Mouse (Mus musculus) retina, embryonic 14.5 days (tissue): ENCODE measurements around the gene Zfp358.

Experiments used
- DNase-seq: peaks from one replicate; pipeline ENCODE4 v3.0.0-alpha.2; 2015; ENCODE audit warnings: low spot score

The Zfp358 gene

DNA sequence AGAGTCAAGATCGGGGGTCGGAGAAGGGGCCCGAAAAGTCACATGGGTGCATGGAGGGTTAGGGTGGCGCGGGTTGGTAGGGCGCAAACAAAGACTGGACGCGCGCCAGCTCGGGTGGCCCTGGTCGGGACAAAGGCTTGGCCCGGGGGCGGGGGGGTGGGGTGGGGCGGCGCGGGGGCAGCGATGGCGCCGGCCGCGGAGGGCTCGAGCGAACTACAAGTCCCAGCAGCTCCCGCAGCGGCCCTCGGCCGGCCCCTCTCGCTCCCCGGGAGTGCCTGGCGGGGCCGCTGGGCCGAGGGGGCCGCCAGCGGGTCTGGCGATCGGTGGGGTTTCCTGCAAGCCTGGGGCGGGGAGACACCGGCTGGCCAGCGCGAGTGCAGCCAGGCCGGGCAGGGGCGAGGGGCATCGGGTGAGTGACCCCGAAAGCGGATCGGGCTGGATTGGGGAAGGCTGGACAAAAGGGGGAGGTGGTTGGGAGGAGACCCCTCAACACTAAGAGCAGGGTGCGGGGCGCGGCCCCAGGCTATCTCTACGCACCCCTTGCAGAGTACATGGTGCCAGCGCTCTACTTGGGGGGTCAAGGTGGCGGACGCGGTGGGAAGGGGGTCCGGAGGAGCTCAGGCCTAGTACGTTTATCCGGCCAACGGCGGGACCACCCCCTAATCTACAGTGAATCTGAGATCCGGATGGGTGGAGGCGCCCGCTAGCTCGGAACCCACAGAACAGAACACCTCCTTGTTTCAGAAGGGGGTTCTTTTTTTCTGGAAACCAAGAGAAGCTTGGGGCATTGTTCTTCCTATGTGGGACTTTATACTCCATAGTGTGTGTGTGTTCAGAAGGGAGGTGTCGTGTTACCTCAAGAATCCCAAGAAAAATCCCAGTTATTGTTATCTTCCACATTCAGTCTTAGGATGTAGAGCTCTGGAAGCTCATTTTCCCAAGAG, at the start of gene Zfp358:
Gene Zfp358 (plus strand): TSS at position 238 of the 944 bp plus-strand sequence.
- peak; percentile 87 for DNase-seq

DNA sequence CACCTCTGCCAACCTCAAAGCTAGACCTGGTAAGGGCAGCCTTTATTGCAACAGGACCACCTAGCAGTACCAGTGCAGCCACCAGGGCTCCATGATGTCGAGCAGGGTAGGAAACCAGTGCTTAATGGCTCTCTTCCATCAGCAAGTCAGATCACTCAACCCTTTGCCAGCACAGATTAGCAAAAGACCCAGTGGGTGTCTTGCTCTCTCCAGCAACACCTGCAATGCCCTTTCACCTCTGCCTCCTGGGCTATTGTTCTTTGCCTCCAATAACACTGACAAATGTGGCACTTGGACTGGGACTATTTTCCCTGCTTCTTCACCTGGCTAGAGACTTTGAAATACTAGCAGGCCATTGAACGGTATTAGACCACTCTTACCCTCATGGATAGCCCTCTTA, 43.7 kb upstream of the Zfp358 start:
- no peak for DNase-seq

DNA sequence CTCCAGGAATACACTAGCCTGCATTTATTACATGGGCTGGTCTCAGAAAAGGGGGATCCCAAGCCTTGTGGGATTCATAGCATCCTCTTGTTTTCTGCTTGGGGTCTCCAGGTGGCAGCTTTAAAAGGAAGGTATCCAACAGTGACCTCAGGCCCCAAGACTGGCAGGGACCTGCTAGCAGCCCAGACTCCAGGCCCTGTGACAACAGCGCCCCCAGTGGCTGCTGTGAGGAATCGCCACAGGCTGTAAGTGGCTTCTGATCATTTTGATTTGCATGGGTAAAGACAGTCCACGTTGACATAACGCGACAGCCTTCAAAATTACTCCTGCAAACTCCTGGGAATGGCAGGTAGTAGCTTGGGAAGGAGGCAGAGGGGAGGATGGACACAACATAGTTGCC, 42.3 kb upstream of the Zfp358 start:
- DNase-seq = peak; percentile 80

DNA sequence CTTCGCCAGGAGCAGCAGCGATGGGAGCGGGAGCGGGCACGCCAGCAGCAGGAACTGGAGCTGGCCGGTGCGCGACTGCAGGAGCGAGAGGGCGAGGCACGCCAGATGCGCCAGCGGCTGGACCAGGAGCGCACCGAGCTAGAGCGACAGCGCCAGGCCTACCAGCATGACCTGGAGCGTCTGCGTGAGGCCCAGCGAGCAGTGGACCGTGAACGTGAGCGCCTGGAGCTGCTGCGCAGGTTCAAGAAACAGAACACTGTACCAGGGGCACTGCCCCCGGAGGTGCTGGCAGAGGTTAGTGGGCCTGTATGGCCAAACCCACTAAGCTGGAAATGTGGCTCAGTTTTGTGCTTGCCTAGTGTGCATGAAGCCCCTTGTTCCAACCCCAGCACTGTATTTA, 40.9 kb upstream of the Zfp358 start:
- no peak for DNase-seq

DNA sequence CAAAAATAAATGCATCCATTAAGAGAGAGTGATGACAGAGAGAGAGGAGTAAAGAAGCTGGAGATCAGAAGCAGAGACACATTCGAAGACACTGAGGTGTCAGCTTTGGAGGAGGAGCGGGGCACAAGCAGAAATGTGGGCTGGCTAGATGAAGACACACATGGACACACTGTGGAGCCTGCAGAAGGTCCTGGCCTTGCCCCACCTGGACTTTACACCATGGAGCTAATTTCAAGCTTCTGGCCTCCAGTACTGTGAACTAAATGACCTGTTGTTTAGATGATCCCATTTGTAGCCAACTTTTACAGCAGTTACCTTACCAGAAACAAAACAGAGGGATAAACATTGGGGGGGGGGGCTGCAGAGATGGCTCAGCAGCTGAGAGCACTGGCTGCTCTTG, 29.7 kb upstream of the Zfp358 start:
- no peak for DNase-seq

DNA sequence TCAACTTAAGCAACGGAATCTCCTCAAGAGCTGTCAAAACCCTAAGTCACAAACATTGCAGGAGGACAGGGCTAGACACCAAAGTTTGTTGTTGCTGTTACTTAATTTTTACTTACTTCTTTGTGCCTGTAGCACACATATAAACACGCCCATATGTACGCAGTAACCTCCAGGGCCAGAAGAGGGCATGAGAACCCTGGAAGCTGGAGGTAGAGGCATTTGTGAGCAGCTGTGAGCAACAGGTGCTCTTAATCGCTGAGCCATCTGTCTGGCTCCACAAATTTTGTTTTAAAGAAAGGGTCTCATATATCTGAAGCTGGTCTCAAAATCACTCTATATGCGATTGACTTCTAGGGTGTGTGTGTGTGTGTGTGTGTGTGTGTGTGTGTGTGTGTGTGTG, 28.6 kb upstream of the Zfp358 start:
- DNase-seq = peak; percentile 68

DNA sequence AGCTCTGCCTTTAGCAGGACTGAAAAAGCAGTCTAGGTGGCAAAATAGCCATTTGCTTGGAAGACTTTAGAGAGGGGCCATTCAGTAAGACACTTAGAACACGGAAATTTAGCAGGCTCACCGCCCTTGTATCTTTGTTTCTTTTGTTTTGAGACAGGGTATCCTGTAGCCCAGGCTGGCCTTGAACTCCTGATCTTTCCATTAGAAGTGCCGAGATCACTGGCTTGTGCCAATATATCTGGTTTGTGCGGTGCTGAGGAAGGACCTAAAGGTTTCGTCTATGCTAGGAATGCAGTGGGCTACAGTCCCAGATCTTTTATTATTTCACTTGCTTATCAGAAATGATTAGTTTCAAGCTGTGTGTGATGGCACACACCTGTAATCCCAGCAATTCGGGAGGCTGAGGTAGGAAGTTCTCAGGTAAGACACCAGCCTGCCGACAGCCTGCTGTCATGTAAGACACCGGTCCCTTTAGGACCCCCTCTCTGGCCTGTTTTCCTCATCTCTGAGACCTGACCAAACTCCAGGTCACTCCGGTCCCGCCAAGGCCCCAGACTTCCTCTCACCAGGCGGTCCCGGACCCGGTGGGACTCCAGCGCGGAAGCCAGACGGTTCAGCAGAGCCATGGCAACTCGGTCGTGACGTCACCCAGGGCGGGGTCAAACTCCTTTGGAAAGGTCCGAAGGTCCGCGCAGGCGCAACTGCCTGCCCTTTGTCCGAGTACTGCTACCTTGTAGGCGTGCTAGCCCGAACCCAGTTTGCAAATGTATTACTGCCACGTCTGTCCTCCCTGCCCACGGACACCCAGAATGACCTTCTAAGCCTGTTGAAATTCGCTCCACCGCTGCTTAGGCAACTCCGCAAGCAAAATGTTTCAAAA, 25.7 kb upstream of the Zfp358 start, which contains the start of gene Pex11g:
Gene Pex11g (minus strand): TSS at position 675 of the 880 bp plus-strand sequence.
- peak; percentile 100 for DNase-seq

DNA sequence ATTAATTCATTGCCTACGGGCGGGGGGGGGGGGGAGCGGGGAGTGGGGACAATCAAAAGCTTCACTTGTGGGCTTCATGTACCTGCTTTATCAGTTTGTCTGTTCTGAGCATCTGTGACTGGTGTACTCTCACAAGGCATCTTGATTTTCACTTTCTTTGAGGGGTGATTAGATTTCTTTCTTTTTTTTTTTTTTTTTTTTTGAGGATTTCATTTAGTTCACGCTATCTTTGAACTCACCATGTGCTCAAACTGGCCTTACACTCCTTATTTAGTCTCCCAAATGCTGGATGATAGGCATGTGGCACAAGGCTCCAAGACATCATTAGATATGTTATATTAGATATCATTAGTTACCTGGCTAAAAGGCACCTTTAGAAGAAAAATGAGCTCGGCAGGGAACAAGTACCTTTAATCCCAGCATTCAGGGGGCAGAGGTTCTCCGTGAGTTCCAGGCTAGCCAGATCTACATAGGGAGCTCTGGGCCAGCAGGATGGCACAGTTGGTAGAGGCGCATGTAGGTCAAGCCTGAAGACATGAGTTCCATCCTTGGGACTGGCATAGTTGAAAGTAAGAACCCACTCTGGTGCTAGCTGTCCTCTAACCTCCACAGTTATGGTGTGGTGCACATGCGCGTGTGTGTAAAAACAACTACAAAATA, 24.9 kb upstream of the Zfp358 start:
- peak; percentile 25 for DNase-seq

DNA sequence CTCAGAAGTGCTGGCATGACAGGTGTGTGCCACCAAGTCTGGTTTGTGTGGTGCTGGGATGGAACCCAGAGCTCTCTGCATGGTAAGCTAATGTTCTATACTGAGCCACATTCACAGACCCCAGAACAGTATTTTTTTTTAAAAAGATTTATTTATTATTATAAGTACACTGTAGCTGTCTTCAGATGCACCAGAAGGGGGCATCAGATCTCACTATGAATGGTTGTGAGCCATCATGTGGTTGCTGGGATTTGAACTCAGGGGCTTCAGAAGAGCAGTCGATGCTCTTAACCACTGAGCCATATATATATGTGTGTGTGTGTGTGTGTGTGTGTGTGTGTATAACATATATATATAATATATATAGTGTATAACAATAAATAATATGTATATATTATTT, 24.1 kb upstream of the Zfp358 start:
- DNase-seq = no peak

DNA sequence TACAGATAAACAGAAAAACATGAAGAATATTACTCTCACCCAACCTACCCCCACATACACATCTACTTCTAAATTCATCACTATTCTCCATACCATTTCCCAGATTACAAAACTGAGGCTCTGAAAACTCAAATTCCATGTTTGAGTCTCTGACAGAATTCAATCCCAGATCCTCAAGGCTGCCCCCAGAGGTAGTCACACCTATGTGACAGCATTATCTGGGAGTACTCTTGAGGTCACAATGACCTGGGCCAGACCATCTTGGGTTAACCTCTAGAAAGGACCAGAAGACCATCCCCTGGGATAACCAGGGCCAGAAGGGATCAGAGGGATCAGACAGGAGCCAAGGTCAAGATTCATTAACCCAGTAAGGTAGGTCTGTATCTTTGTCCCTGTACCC, 22.4 kb upstream of the Zfp358 start, which contains the start of gene Tex45:
Gene Tex45 (plus strand): TSS at position 301 of the 400 bp plus-strand sequence.
- DNase-seq = no peak

DNA sequence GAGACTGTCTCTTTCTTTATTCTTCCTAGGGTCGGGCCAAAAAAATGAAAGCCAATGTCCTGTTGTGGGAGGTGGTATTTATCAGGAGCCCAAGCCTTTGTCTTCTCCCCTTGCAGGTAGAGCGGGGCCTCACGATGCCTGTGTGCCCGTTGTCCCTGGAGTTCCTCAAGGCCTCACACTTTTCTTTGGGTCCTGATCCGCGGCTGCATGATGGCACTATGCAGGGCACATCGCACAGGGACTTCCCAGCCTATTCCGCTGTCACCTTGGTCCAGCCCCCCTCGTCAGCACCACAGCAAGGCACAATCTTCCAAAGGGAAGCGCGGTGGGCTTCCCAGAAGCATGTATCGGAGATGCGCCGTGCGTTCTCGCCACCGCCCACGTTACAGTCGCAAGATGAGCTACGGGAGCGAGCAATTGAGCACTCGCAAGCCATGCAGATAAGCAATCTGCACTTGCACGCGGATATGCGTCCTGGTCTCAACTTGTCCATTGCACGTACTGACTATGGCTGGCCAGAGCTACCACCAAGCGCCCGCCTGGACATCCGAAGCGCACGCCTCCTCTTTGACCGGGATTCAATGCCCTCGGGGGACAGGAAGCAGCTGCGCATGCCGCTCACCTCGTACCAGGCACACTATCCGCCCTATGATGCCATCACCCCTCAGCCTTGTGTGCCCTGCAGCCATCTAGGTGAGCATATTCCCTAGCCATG, 17.1 kb upstream of the Zfp358 start:
- DNase-seq = peak; percentile 29

DNA sequence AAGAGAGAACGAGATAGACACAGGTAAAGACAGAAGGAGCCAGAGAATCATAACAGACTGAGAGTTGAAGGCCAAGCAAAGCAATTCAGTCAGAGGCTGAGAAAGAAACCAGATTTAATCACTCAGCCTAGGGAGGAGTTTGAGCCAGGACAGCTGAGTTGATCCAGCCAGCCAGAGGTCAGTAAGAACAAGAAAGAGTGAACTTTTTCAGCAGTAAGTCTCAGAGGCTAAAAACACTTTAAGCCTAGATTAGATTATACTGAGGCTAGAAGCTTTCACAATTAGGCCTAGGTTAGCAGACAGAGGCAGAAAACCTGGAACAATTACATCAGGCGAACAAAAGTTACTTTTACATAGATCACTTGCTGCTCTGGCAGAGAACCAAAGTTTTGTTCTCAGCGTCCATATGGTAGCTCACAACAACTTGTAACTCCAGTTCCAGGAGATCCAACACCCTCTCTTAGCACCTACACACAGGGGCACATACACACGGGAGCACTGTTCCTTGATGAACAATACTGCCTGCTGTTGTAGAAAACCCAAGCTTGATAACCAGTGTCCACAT, 12.6 kb upstream of the Zfp358 start:
- no peak for DNase-seq

DNA sequence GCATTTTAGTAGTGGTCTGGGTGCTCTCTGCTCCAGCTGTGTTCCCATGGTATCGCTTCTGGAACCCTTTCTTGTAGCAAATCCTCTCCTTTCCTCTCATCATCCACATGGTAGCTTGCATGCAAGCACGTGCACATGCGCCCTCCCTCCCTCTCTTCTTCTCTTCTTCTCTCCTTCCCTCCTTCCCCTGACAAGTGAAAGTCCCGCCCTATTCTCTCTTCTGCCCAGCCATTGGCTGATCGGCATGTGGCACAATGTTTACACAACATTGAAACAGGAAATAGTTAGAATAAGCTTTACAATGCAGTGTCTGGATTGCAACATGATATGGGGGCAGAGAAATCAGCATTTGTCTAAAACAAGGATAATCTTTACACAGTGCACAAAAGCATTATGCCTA, 11.3 kb upstream of the Zfp358 start:
- DNase-seq = no peak

DNA sequence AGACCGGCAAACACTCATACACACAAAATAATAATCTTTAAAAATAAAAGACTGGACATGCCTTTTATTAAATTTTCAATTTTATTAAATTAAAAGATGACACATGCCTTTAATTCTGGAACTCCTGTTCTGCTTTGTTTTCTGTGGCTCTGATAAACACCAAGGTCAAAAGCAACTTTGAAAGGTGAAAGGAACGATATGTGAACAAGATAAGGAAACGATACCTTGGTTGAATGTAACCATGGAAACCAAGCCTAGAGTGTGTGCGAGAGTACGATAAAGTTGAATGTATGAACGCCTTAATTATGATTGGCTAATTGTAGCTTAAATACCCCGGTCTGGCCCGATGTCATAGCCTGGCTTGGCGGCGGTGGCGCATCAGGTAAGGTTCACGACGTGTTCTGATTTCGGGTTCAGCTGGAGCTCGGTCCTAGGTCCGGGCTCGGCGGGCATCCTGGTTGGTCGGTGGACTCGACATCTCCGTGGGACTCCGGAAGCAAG, 10.6 kb upstream of the Zfp358 start:
- no peak for DNase-seq

DNA sequence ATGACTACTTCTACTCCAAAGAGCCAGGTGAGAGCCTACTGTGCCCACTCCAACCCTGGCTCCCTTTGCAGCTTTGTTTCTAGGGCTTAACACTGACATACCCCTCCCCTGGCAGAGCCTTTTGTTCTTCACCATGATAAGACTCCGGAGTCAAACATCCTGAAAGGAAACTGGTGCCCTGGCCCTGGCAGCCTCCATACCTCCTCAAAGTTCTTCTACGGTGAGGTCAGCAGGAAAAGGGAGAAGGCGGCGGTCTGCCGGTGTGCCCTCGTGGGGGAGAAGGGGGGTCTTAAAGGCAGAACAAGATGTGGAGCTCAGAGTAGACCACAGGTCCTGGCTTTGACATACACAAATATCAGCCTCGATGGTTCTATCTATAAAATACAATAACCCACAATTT, 9.4 kb upstream of the Zfp358 start:
- no peak for DNase-seq

DNA sequence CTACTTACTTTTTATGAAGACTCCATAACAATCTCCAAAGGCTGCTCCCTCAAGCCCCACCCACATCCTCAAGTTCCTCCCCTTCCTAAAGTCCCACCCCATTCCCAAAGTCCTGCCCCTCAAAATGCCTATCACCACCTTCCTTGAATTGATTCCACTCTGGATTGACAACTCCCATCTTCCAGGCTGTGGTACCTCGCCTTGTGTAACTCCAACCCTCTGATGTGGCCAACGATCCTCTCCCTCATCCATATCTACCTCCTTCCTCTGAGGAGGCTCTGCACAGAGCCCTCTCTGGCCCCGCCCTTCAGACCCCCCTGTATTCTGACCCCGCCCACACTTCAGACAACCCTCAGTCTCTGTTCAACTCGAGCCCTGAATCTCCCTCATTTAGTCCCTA, 7.7 kb upstream of the Zfp358 start:
- DNase-seq = no peak

DNA sequence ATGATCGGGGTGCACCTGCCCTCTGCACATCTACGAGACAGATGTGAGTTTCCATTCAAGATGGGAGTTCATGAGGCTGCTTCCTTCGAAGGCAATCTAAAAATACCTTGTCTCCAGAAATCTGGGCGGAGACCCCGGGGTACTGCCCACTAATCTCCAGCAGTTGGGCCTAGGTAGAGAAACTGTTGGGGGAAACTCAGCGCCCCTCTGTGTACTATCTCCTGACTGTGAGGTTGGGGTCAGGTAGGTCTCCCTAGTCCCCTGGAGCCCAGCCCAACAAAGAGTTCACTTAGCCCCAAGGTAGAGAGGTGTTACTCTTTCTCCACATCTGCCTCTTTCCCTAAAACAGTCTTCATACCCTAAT, 889 bp downstream of the Zfp358 start:
- DNase-seq = no peak

DNA sequence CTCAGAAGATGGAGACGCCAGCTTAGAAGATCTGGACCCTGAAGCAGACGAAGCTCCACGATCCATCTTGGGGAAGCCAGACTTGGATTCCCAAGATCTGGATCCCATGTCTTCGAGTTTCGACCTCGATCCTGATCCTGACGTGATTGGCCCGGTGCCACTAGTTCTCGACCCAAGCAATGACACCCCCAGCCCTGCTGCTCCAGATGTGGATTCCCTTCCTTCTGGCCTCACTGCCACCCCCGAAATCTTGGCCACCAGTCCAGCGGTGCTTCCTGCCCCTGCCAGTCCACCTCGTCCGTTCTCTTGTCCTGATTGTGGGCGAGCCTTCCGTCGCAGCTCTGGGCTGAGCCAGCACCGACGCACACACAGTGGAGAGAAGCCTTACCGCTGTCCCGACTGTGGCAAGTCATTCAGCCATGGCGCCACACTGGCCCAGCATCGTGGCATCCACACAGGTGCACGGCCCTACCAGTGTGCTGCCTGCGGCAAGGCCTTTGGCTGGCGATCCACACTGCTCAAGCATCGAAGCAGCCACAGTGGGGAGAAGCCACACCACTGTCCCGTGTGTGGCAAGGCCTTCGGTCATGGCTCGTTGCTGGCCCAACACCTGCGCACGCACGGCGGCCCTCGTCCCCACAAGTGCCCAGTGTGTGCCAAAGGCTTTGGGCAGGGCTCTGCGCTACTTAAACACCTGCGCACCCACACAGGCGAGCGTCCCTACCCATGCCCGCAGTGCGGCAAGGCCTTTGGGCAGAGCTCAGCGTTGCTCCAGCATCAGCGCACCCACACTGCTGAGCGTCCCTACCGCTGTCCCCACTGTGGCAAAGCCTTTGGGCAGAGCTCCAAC, 2.9 kb downstream of the Zfp358 start:
- no peak for DNase-seq

DNA sequence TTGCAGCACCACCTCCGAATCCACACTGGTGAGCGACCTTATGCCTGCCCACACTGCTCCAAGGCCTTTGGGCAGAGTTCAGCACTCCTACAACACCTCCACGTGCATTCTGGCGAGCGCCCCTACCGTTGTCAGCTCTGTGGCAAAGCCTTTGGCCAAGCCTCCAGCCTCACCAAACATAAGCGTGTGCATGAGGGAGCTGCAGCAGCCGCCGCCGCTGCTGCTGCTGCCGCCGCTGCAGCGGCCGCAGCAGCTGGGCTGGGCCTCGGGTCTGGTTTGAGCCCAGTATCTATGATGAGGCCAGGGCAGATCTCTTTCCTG, 3.5 kb downstream of the Zfp358 start:
- no peak for DNase-seq

DNA sequence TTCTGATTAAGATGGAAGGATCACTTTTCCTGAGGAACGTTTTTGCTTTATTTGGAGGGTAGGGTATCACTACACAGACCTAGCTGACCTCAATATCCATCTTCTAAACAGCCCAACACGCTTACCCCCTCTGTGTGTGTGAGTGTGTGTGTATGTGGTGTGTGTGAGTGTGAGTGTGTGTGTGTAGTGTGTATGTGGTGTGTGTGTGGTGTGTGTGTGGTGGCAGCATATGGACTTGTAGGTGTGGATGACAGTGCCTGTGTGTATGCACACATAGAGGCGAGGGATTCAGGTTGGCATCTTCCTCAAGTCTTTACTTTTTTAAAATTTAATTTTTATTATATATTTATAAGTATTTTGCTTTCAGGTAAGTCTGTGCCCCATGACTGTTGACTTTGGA, 5.6 kb downstream of the Zfp358 start:
- DNase-seq = no peak
